Mouse (Mus musculus) limb, embryonic 13.5 days (tissue): ENCODE results near the gene Abcb1b. TPM values are rescaled to one million over a fixed set of nuclear protein-coding genes. Genes with fewer than 3 reads are reported as not detected.

Experiments
- ATAC-seq: fragments of 200-750 bp; cut with Nextera tagmentation; 2 replicates; pipeline ENCODE4 v1.8.0; 2017; ENCODE audit warnings: low read depth, moderate number of reproducible peaks, moderate TSS enrichment; ENCODE audit not compliant: low FRiP score
- H3K27ac ChIP-seq: fragments of 300-500 bp; sonication (generic); 2 replicates; pipeline ENCODE4 v1.5.1; 2015; ENCODE audit warnings: inconsistent platforms, mild to moderate bottlenecking, moderate library complexity
- H3K27me3 ChIP-seq: fragments of 300-500 bp; sonication (generic); 2 replicates; pipeline ENCODE4 v1.6.1; 2015; ENCODE audit warnings: mild to moderate bottlenecking, inconsistent platforms
- H3K36me3 ChIP-seq: fragments of 300-500 bp; sonication (generic); 2 replicates; pipeline ENCODE4 v1.6.1; 2015; ENCODE audit warnings: inconsistent platforms, mild to moderate bottlenecking, moderate library complexity
- H3K4me1 ChIP-seq: fragments of 300-500 bp; sonication (generic); 2 replicates; pipeline ENCODE4 v1.6.1; 2015; ENCODE audit warnings: inconsistent platforms
- H3K4me2 ChIP-seq: fragments of 300-500 bp; sonication (generic); replicated peaks from 2 replicates; pipeline ENCODE4 v1.6.1; 2015; ENCODE audit warnings: inconsistent platforms, mild to moderate bottlenecking, moderate library complexity
- H3K4me3 ChIP-seq: fragments of 300-500 bp; sonication (generic); 2 replicates; pipeline ENCODE4 v1.5.1; 2015; ENCODE audit warnings: moderate library complexity, mild to moderate bottlenecking, inconsistent platforms
- H3K9ac ChIP-seq: fragments of 300-500 bp; sonication (generic); 2 replicates; pipeline ENCODE4 v1.6.1; 2015; ENCODE audit warnings: mild to moderate bottlenecking, inconsistent platforms
- H3K9me3 ChIP-seq: fragments of 300-500 bp; sonication (generic); 2 replicates; pipeline ENCODE4 v1.6.1; 2016; ENCODE audit warnings: inconsistent platforms
- WGBS: fragments of 180-500 bp; shearing (Covaris S2); methylation state at CpG from one replicate; pipeline ENCODE4 v1.1.7; 2015; 5-methylcytosine and 5-hydroxymethylcytosine counted together
- polyA plus RNA-seq: library from polyadenylated mRNA; unstranded; fragments of >200 nt; fragmentation: Nextera tagmentation; extraction: Ambion mirVana; gene quantifications from 2 replicates; pipeline ENCODE4 v1.2.1, GENCODE M21; 2015

Abcb1b gene
- polyA plus RNA-seq, 1 experiment from 2014 or later = 2.5 TPM

- Histone ChIP-seq H3K4me2 (no peak overlapping the region), H3K9me3 (no peaks in the 10 kb centered on the region)
These were observed 106.6 kb downstream of the Abcb1b start for GRCm38 (mm10) chr5:8904539-8904938.

GRCm38 (mm10) chr5:8911567-8912198, 113.7 kb downstream of the Abcb1b start:
- H3K9ac ChIP-seq = no peak overlapping the region
- no peaks in the 10 kb centered on the region for H3K27me3 ChIP-seq
- no peaks in the 10 kb centered on the region for H3K36me3 ChIP-seq
- no peak overlapping the region for H3K4me2 ChIP-seq
- no peak for ATAC-seq
- H3K27ac ChIP-seq = no peak overlapping the region
- H3K4me3 ChIP-seq = no peak overlapping the region
- H3K4me1 ChIP-seq = no peaks in the 10 kb centered on the region
- 80% methylated on average over 8 of the region's 8 CpGs for WGBS
- H3K9me3 ChIP-seq = no peaks in the 10 kb centered on the region

More at GRCm38 (mm10) chr5:8904539-8904938, 106.6 kb downstream of the Abcb1b start:
- no peaks in the 10 kb centered on the region for H3K27me3 ChIP-seq
- no peaks in the 10 kb centered on the region for H3K36me3 ChIP-seq
- H3K27ac ChIP-seq = no peak overlapping the region
- H3K9ac ChIP-seq = no peak overlapping the region
- no peak for ATAC-seq
- WGBS = 89% methylated on average over 6 of the region's 6 CpGs
- H3K4me3 ChIP-seq = no peak overlapping the region
- no peaks in the 10 kb centered on the region for H3K4me1 ChIP-seq

Other genes starting within 250 kb of the Abcb1b start
- gene Rundc3b, start 175.2 kb upstream of the Abcb1b start, polyA plus RNA-seq = 5.6 and 6.8 TPM in 2 replicates
- gene Abcb1a, start 138.1 kb upstream of the Abcb1b start, polyA plus RNA-seq = 0.28 and 0.29 TPM in 2 replicates
- 0.74 and 0.75 TPM in 2 replicates for gene Abcb4, start 95.6 kb downstream of the Abcb1b start, polyA plus RNA-seq
- 44.1 and 46.5 TPM in 2 replicates for gene Crot, start 199.2 kb downstream of the Abcb1b start, polyA plus RNA-seq